Mouse (Mus musculus) liver, embryonic 11.5 days (tissue): ENCODE results near the gene Hmces. TPM values are rescaled to one million over a fixed set of nuclear protein-coding genes. Genes with fewer than 3 reads are reported as not detected.
A peak's percentile ranks its signal among the peaks of the same experiment; 100 is the strongest.
"Not testable (repeated sequence)": the region's sequence is repeated elsewhere in the genome, so short reads cannot be mapped to it uniquely, and the experiment has no call there.

Experiments
- ATAC-seq: fragments of 200-750 bp; cut with Nextera tagmentation; replicated peaks from 2 replicates; pipeline ENCODE4 v1.8.0; 2017; ENCODE audit warnings: moderate number of reproducible peaks, mild to moderate bottlenecking, moderate TSS enrichment, moderate library complexity; ENCODE audit not compliant: low FRiP score
- DNase-seq: peaks from one replicate; pipeline ENCODE4 v3.0.0-alpha.2; 2017; ENCODE audit warnings: low spot score
- H3K27ac ChIP-seq: fragments of 300-500 bp; sonication (generic); 2 replicates; pipeline ENCODE4 v1.5.1; 2014; ENCODE audit warnings: mild to moderate bottlenecking, low read depth, low read length, control low read depth
- H3K27me3 ChIP-seq: fragments of 300-500 bp; sonication (generic); replicated peaks from 2 replicates; pipeline ENCODE4 v1.6.1; 2014; ENCODE audit warnings: low read length, mixed read lengths; ENCODE audit not compliant: control insufficient read depth, insufficient read depth
- H3K36me3 ChIP-seq: fragments of 300-500 bp; sonication (generic); 2 replicates; pipeline ENCODE4 v1.6.1; 2014; ENCODE audit warnings: mild to moderate bottlenecking, low read length, moderate library complexity, mixed read lengths; ENCODE audit not compliant: control insufficient read depth, insufficient read depth
- H3K4me1 ChIP-seq: fragments of 300-500 bp; sonication (generic); replicated peaks from 2 replicates; pipeline ENCODE4 v1.6.1; 2014; ENCODE audit warnings: low read length, mixed read lengths; ENCODE audit not compliant: control insufficient read depth, insufficient read depth
- H3K4me2 ChIP-seq: fragments of 300-500 bp; sonication (generic); 2 replicates; pipeline ENCODE4 v1.6.1; 2014; ENCODE audit warnings: mild to moderate bottlenecking, control low read depth, moderate library complexity
- H3K4me3 ChIP-seq: fragments of 300-500 bp; sonication (generic); 2 replicates; pipeline ENCODE4 v1.5.1; 2014; ENCODE audit warnings: low read depth, low read length, control low read depth
- H3K9ac ChIP-seq: fragments of 300-500 bp; sonication (generic); 2 replicates; pipeline ENCODE4 v1.6.1; 2014; ENCODE audit warnings: low read depth, low read length, control low read depth
- H3K9me3 ChIP-seq: fragments of 300-500 bp; sonication (generic); 2 replicates; pipeline ENCODE4 v1.6.1; 2016; ENCODE audit warnings: low read length, inconsistent platforms, mixed read lengths; ENCODE audit not compliant: control insufficient read depth
- WGBS: fragments of 180-500 bp; shearing (Covaris S2); extraction: QIAGEN DNeasy Blood & Tissue Kit; methylation state at CpG from one replicate; pipeline ENCODE4 v1.1.7; 2014; 5-methylcytosine and 5-hydroxymethylcytosine counted together
- polyA plus RNA-seq: library from polyadenylated mRNA; unstranded; fragments of >200 nt; fragmentation: Nextera tagmentation; extraction: Ambion mirVana; gene quantifications from 2 replicates; pipeline ENCODE4 v1.2.1, GENCODE M21; 2014

The Hmces gene
- polyA plus RNA-seq, 1 experiment from 2014 or later = 42.7 TPM

GRCm38 (mm10) chr6:87935037-87935436, 21.3 kb downstream of the Hmces start:
- H3K27me3 ChIP-seq = no peaks in the 10 kb centered on the region
- no peak overlapping the region for H3K4me3 ChIP-seq
- H3K27ac ChIP-seq = no peak overlapping the region
- H3K36me3 ChIP-seq = peaks cover 17% of the 10 kb centered on the region
- H3K9ac ChIP-seq = no peak overlapping the region
- no peaks in the 10 kb centered on the region for H3K9me3 ChIP-seq
- no peak for ATAC-seq
- no peak overlapping the region for H3K4me2 ChIP-seq
- DNase-seq = no peak
- WGBS = 85% methylated on average over 5 of the region's 5 CpGs
- 0 out of 2 replicates have a peak, but pooled peaks cover 3% of the 10 kb centered on the region for H3K4me1 ChIP-seq

DNA sequence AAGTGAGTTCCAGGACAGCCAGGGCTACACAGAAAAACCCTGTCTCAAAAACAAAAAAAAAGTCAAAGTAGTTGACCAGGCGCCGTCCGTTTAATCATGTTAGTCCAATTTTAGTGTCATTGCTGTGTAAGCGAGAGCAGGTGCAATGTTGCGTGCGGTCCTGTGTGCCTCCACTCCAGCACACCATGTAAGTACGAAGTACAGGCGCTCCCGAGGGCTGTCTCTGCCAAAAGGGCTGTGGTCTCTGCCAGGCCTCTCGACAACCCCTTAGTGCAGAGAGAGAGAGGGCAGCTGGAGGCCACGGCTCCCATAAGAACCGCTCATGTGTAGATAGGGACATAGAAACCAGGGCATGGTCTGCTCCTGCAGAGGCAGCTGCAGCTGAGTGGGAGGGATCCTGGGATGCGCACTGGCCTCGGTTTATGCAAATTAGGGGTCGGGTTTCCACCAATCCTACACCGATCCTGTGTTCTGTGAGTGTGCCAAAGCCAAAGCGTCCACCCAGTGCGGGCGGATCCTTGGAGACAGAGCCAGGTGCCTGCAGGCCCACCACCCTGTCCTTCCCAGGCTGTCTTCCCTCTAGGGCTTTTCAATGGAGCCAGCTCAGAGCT, 23.5 kb downstream of the Hmces start:
- no peak overlapping the region for H3K4me2 ChIP-seq
- ATAC-seq (0 out of 2 replicates have a peak, but pooled peaks have one; percentile 63), DNase-seq (peak; percentile 35)
- no peaks in the 10 kb centered on the region for H3K27me3 ChIP-seq
- no peak overlapping the region for H3K27ac ChIP-seq
- no peak overlapping the region for H3K4me3 ChIP-seq
- no peaks in the 10 kb centered on the region for H3K9me3 ChIP-seq
- peaks cover 11% of the 10 kb centered on the region; the same call in 1 of the 2 replicates for H3K36me3 ChIP-seq
- 0 out of 2 replicates have a peak, but pooled peaks cover 3% of the 10 kb centered on the region for H3K4me1 ChIP-seq
- H3K9ac ChIP-seq = no peak overlapping the region
- WGBS = 61% methylated on average over 19 of the region's 19 CpGs

- Histone ChIP-seq H3K9me3 (no peaks in the 10 kb centered on the region), H3K4me3 (no peak overlapping the region), H3K36me3 (peaks cover 2% of the 10 kb centered on the region; the same call in 1 of the 2 replicates), H3K4me2 (no peak overlapping the region), H3K9ac (no peak overlapping the region), H3K4me1 (0 out of 2 replicates have a peak, but pooled peaks cover 3% of the 10 kb centered on the region), H3K27me3 (no peaks in the 10 kb centered on the region), H3K27ac (no peak overlapping the region)
- DNase-seq (no peak), ATAC-seq (no peak)
- 89% methylated on average over 3 of the region's 3 CpGs for WGBS
These were observed 25.2 kb downstream of the Hmces start for GRCm38 (mm10) chr6:87938941-87939340.

DNA sequence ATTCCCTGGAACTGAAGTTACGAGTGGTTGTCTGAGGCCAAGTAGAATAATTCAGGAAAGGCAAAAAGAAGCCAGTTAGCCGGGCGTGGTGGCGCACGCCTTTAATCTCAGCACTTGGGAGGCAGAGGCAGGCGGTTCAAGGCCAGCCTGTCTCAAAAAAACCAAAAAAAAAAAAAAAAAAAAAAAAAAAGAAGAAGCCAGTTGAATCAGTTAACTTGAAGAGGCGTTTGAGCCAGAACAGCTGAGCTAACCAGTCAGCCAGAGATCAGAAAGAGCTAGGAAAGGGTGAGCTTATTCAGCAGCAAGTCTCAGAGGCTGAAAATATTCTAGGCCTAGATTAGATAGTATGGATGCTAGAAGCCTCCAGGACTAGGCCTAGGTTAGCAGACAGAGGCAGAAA, 28.4 kb downstream of the Hmces start:
- no peak for ATAC-seq
- Histone ChIP-seq H3K9me3 (no peaks in the 10 kb centered on the region), H3K36me3 (no peaks in the 10 kb centered on the region), H3K27me3 (no peaks in the 10 kb centered on the region), H3K4me2 (no peak overlapping the region), H3K27ac (no peak overlapping the region), H3K9ac (no peak overlapping the region), H3K4me3 (no peak overlapping the region), H3K4me1 (0 out of 2 replicates have a peak, but pooled peaks cover 2% of the 10 kb centered on the region)
- 76% methylated on average over 7 of the region's 7 CpGs for WGBS
- no peak for DNase-seq

DNA sequence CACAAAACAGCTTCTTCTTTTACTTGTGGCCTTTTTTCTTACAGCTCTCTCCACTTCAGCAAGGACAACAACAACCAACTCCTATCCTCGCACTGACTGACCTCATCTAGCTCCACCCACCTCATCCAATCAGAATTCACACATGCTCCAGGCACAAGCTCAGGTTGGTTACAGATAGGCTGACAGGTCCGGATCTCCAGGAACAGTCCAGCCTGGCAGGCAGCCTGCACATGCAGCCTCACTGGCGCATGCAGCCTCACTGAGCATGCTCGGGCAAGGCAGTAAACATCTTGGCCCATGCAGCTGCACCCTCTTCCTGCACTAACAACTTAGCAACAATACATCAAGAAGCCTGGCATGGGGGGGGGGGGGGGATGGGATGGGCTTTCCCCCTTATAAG, 48.7 kb downstream of the Hmces start:
- not testable (repeated sequence) for H3K27ac ChIP-seq, H3K27me3 ChIP-seq, DNase-seq, ATAC-seq, H3K36me3 ChIP-seq, H3K9ac ChIP-seq, H3K9me3 ChIP-seq, H3K4me3 ChIP-seq, H3K4me2 ChIP-seq, H3K4me1 ChIP-seq
- 67% methylated on average over 4 of the region's 4 CpGs for WGBS

DNA sequence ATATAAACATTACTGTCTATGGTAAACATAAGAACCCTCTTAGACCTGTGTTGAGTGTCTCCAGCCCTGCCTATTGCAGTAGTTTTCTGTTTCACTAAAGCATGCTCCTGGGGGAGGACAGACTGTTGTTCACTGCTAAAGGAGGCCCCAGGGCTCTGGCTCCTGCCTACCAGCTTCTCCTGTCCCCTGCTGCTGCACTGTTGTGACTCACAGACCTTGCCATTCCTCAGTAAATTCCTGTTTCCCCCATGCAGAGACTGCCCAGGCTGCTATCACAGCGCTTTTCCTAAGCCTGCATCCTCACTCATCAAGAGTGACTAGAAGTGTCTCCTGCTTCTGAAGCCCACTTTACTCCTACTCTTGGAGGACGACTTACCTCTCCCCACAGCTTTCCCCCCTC, 56.3 kb downstream of the Hmces start:
- Histone ChIP-seq H3K4me1 (no peaks in the 10 kb centered on the region), H3K4me2 (no peak overlapping the region), H3K27me3 (no peaks in the 10 kb centered on the region), H3K4me3 (no peak overlapping the region), H3K9ac (no peak overlapping the region), H3K9me3 (no peaks in the 10 kb centered on the region), H3K36me3 (no peaks in the 10 kb centered on the region), H3K27ac (no peak overlapping the region)
- DNase-seq (no peak), ATAC-seq (no peak)
- 23% methylated on average over 2 of the region's 2 CpGs for WGBS

DNA sequence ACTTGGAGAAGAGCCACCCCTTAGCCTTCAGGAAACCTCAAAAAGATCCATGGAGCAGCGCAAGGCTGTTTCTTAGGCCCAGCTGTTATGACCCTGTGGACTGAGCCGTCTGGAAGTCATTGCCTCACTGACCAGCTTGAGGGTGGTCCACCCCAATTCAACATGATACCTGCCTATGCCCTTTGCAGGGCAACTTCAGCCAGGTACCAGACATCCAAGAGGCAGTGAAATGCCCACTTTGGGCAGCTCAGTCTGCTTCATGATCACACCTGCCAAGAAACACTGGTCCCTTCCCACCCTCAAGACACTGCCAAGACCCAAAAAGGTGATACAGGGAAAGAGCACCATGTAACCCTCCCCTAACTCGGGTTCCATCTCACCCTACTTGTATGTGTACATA, 66.0 kb downstream of the Hmces start:
- H3K36me3 ChIP-seq = no peaks in the 10 kb centered on the region; the same call in 1 of the 2 replicates
- no peaks in the 10 kb centered on the region for H3K9me3 ChIP-seq
- no peak overlapping the region for H3K9ac ChIP-seq
- no peak for ATAC-seq
- no peak for DNase-seq
- H3K4me3 ChIP-seq = no peak overlapping the region
- 69% methylated on average over 3 of the region's 3 CpGs for whole genome bisulfite sequencing
- peak overlapping the region; percentile 60; the same call in 1 of the 2 replicates for H3K4me2 ChIP-seq
- no peak overlapping the region for H3K27ac ChIP-seq
- peaks cover 48% of the 10 kb centered on the region for H3K27me3 ChIP-seq
- peaks cover 3% of the 10 kb centered on the region; the same call in 1 of the 2 replicates for H3K4me1 ChIP-seq

- DNase-seq = peak; percentile 71
- H3K27me3 ChIP-seq = peaks cover 48% of the 10 kb centered on the region
These were observed 66.8 kb downstream of the Hmces start for GRCm38 (mm10) chr6:87980374-87981029.

More at GRCm38 (mm10) chr6:87980374-87981029, 66.8 kb downstream of the Hmces start:
- ATAC-seq = peak; percentile 51; the same call in 1 of the 2 replicates
- H3K4me3 ChIP-seq = peak overlapping the region; percentile 67
- H3K36me3 ChIP-seq = no peaks in the 10 kb centered on the region; the same call in 1 of the 2 replicates
- H3K9me3 ChIP-seq = no peaks in the 10 kb centered on the region
- peak overlapping the region; percentile 64; the same call in 1 of the 2 replicates for H3K27ac ChIP-seq
- H3K4me1 ChIP-seq = peaks cover 3% of the 10 kb centered on the region; the same call in 1 of the 2 replicates
- peak overlapping the region; percentile 60 for H3K4me2 ChIP-seq
- WGBS = 1% methylated on average over 65 of the region's 66 CpGs
- H3K9ac ChIP-seq = peak overlapping the region; percentile 68
